Mouse (Mus musculus): ENCODE measurements around the gene Krt26. TPM values are rescaled to one million over a fixed set of nuclear protein-coding genes. Genes with fewer than 3 reads are reported as not detected.
A peak's percentile ranks its signal among the peaks of the same experiment; 100 is the strongest.

Krt26 gene
- polyA plus RNA-seq, 1 experiment from 2014 or later, result not detected

DNA sequence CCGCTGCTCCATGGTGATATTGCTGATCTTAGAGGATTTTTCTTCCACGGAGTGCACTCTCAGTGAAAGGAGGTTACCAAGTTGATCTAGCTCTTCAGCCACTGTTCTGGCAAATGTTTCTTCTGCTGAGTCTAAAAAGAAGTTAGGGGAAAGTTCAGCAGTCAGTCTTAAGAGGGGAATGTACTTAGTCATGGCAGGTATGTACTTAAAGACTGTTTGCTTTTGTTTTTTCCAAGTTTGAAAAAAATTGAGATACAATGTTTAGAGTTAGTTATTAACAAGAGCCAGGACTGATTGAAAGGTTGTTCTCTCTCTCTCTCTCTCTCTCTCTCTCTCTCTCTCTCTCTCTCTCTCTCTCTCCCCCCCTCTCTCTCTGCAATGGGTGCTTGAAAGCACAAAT is 8.1 kb downstream of the Krt26 start:
- WGBS (ENCODE audit: insufficient replicate concordance), result 65% methylated on average over 2 of the region's 2 CpGs
- no peak for DNase-seq
- H3K4me1 ChIP-seq (ENCODE audit: insufficient read depth), result no peaks in the 10 kb centered on the region
- H3K9ac ChIP-seq (replicated peaks), result no peak overlapping the region
- H3K27ac ChIP-seq (ENCODE audit: low read depth), result no peak overlapping the region
- no peaks in the 10 kb centered on the region for H3K36me3 ChIP-seq (replicated peaks; ENCODE audit: insufficient read depth, low read length)
- TF ChIP-seq EP300 (IDR thresholded peaks at IDR 0.05; ENCODE audit: low read depth) (no peak), CTCF (IDR thresholded peaks at IDR 0.05; ENCODE audit: low read depth) (no peak)
- no peaks in the 10 kb centered on the region for H3K9me3 ChIP-seq (ENCODE audit: low read length)
- H3K27me3 ChIP-seq (ENCODE audit: insufficient read depth, low read length), result no peaks in the 10 kb centered on the region
- no peak overlapping the region for H3K4me3 ChIP-seq (ENCODE audit: low read depth, low read length)
- ATAC-seq, result no peak
- no peak overlapping the region for H3K4me2 ChIP-seq (ENCODE audit: low read depth, low read length)

DNA sequence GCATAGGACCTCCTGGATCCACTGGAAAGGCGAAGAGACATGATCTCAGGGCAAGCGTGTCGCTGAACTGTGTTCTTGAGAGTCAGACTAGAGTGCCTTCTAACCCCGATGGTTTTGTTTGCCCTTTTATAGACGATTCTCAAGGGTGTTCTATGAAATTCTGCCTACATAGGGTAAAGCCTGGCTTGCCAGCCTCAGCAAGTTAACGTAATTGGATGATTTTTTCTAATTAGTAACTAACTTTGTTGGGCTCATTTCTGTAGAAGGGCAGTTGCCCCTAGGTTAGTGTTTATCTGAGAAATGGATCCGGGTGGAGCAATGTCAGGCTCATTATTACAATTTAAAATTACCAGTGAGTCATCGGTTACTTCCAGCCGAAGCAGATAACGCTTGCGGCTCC is 14.9 kb downstream of the Krt26 start, which contains the start of gene Krt25:
Gene Krt25, minus strand, starts transcription at position 101 of the 400 bp plus-strand sequence.
- Histone ChIP-seq H3K4me3 (ENCODE audit: low read depth, low read length) (no peak within 1 kb of the TSS), H3K4me1 (ENCODE audit: insufficient read depth) (no peaks in the 10 kb centered on the region), H3K27ac (ENCODE audit: low read depth) (no peak within 1 kb of the TSS), H3K27me3 (ENCODE audit: insufficient read depth, low read length) (no peaks in the 10 kb centered on the region), H3K9ac (replicated peaks) (no peak within 1 kb of the TSS), H3K4me2 (ENCODE audit: low read depth, low read length) (no peak within 1 kb of the TSS), H3K36me3 (replicated peaks; ENCODE audit: insufficient read depth, low read length) (no peaks in the 10 kb centered on the region), H3K9me3 (ENCODE audit: low read length) (no peaks in the 10 kb centered on the region)
- ATAC-seq, result no peak
- TF ChIP-seq CTCF (IDR thresholded peaks at IDR 0.05; ENCODE audit: low read depth) (no peak), EP300 (IDR thresholded peaks at IDR 0.05; ENCODE audit: low read depth) (no peak)
- no peak for DNase-seq
- WGBS (ENCODE audit: insufficient replicate concordance), result 87% methylated on average over 11 of the region's 11 CpGs

GRCm38 (mm10) chr11:99321094-99321493 is 16.7 kb downstream of the Krt26 start:
- H3K4me3 ChIP-seq (ENCODE audit: low read depth, low read length), result no peak overlapping the region
- 88% methylated on average over 14 of the region's 14 CpGs for WGBS (ENCODE audit: insufficient replicate concordance)

GRCm38 (mm10) chr11:99319127-99319526 is 18.6 kb downstream of the Krt26 start:
- ATAC-seq, result peak; percentile 56
- WGBS (ENCODE audit: insufficient replicate concordance), result 52% methylated on average over 9 of the region's 9 CpGs
- peak; percentile 26 for DNase-seq
- Histone ChIP-seq H3K27ac (ENCODE audit: low read depth) (0 out of 2 replicates have a peak overlapping the region, but pooled peaks have one; percentile 22), H3K27me3 (ENCODE audit: insufficient read depth, low read length) (no peaks in the 10 kb centered on the region), H3K9ac (replicated peaks) (no peak overlapping the region), H3K4me3 (ENCODE audit: low read depth, low read length) (no peak overlapping the region), H3K4me1 (ENCODE audit: insufficient read depth) (no peaks in the 10 kb centered on the region), H3K9me3 (ENCODE audit: low read length) (no peaks in the 10 kb centered on the region), H3K4me2 (ENCODE audit: low read depth, low read length) (peak overlapping the region; percentile 38; the same call in 1 of the 2 replicates), H3K36me3 (replicated peaks; ENCODE audit: insufficient read depth, low read length) (no peaks in the 10 kb centered on the region)
- no peak for TF ChIP-seq CTCF (IDR thresholded peaks at IDR 0.05; ENCODE audit: low read depth)
- no peak for TF ChIP-seq EP300 (IDR thresholded peaks at IDR 0.05; ENCODE audit: low read depth)

More at GRCm38 (mm10) chr11:99321094-99321493, 16.7 kb downstream of the Krt26 start:
- Histone ChIP-seq H3K4me1 (ENCODE audit: insufficient read depth) (no peaks in the 10 kb centered on the region), H3K36me3 (replicated peaks; ENCODE audit: insufficient read depth, low read length) (no peaks in the 10 kb centered on the region), H3K9me3 (ENCODE audit: low read length) (no peaks in the 10 kb centered on the region), H3K9ac (replicated peaks) (no peak overlapping the region), H3K27me3 (ENCODE audit: insufficient read depth, low read length) (no peaks in the 10 kb centered on the region), H3K27ac (ENCODE audit: low read depth) (no peak overlapping the region), H3K4me2 (ENCODE audit: low read depth, low read length) (no peak overlapping the region)
- ATAC-seq, result no peak
- no peak for DNase-seq
- TF ChIP-seq CTCF (IDR thresholded peaks at IDR 0.05; ENCODE audit: low read depth), result no peak

DNA sequence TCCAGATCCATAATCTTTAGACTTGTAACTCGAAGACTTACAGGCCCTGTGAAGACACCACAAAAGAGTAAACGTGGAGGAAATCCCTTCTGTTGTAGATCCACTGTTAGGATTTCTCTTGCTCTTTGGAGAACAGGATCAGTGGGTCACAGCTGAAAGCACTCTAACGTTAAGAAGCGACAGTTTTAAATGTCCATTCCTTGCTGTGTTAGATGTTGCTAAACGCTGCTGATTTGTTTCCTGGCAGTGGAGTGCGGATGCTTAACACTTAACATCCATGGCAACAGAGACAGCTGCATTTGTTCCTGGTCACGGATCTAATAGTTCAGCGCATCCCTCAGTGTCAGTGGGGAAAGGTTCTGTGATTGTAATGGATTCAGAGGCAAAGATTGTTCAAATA is 21.2 kb downstream of the Krt26 start:
- Histone ChIP-seq H3K4me2 (ENCODE audit: low read depth, low read length) (no peak overlapping the region), H3K9me3 (ENCODE audit: low read length) (no peaks in the 10 kb centered on the region), H3K4me3 (ENCODE audit: low read depth, low read length) (no peak overlapping the region), H3K36me3 (replicated peaks; ENCODE audit: insufficient read depth, low read length) (no peaks in the 10 kb centered on the region), H3K27ac (ENCODE audit: low read depth) (no peak overlapping the region), H3K27me3 (ENCODE audit: insufficient read depth, low read length) (no peaks in the 10 kb centered on the region), H3K4me1 (ENCODE audit: insufficient read depth) (0 out of 2 replicates have a peak, but pooled peaks cover 3% of the 10 kb centered on the region), H3K9ac (replicated peaks) (no peak overlapping the region)
- no peak for DNase-seq
- no peak for ATAC-seq
- TF ChIP-seq EP300 (IDR thresholded peaks at IDR 0.05; ENCODE audit: low read depth) (no peak), CTCF (IDR thresholded peaks at IDR 0.05; ENCODE audit: low read depth) (no peak)
- 68% methylated on average over 8 of the region's 8 CpGs for WGBS (ENCODE audit: insufficient replicate concordance)

- Histone ChIP-seq H3K9ac (replicated peaks) (no peak overlapping the region), H3K4me2 (ENCODE audit: low read depth, low read length) (no peak overlapping the region), H3K4me3 (ENCODE audit: low read depth, low read length) (no peak overlapping the region), H3K27me3 (ENCODE audit: insufficient read depth, low read length) (no peaks in the 10 kb centered on the region), H3K36me3 (replicated peaks; ENCODE audit: insufficient read depth, low read length) (no peaks in the 10 kb centered on the region), H3K9me3 (ENCODE audit: low read length) (no peaks in the 10 kb centered on the region), H3K4me1 (ENCODE audit: insufficient read depth) (0 out of 2 replicates have a peak, but pooled peaks cover 3% of the 10 kb centered on the region), H3K27ac (ENCODE audit: low read depth) (peak overlapping the region; percentile 0; the same call in 1 of the 2 replicates)
- WGBS (ENCODE audit: insufficient replicate concordance), result 63% methylated on average over 2 of the region's 2 CpGs
- TF ChIP-seq EP300 (IDR thresholded peaks at IDR 0.05; ENCODE audit: low read depth) (no peak), CTCF (IDR thresholded peaks at IDR 0.05; ENCODE audit: low read depth) (no peak)
- DNase-seq (peak; percentile 15), ATAC-seq (peak; percentile 90)
Observed at GRCm38 (mm10) chr11:99314594-99314993, 23.2 kb downstream of the Krt26 start.
